Mouse (Mus musculus) heart, postnatal 0 days (tissue): ENCODE data around the gene Cela2a. TPM values are rescaled to one million over a fixed set of nuclear protein-coding genes. Genes with fewer than 3 reads are reported as not detected.
"Not testable (repeated sequence)": the region's sequence is repeated elsewhere in the genome, so short reads cannot be mapped to it uniquely, and the experiment has no call there.

ENCODE experiments used
- ATAC-seq: fragments of 200-750 bp; cut with Nextera tagmentation; 2 replicates; pipeline ENCODE4 v1.8.0; 2017; ENCODE audit warnings: low read depth, moderate number of reproducible peaks, moderate library complexity; ENCODE audit not compliant: insufficient read depth
- DNase-seq: peaks from one replicate; pipeline ENCODE4 v3.0.0-alpha.2; 2016; ENCODE audit warnings: low spot score
- H3K27ac ChIP-seq: fragments of 300-500 bp; sonication (generic); 2 replicates; pipeline ENCODE4 v1.5.1; 2014; ENCODE audit warnings: low read depth, mild to moderate bottlenecking
- H3K27me3 ChIP-seq: fragments of 300-500 bp; sonication (generic); 2 replicates; pipeline ENCODE4 v1.6.1; 2014; ENCODE audit warnings: low read length, mixed read lengths; ENCODE audit not compliant: control insufficient read depth, insufficient read depth
- H3K36me3 ChIP-seq: fragments of 300-500 bp; sonication (generic); replicated peaks from 2 replicates; pipeline ENCODE4 v1.6.1; 2014; ENCODE audit warnings: low read length, mixed read lengths; ENCODE audit not compliant: control insufficient read depth, insufficient read depth
- H3K4me1 ChIP-seq: fragments of 300-500 bp; sonication (generic); 2 replicates; pipeline ENCODE4 v1.6.1; 2014; ENCODE audit warnings: antibody characterized with exemption; ENCODE audit not compliant: control insufficient read depth, insufficient read depth
- H3K4me2 ChIP-seq: fragments of 300-500 bp; sonication (generic); 2 replicates; pipeline ENCODE4 v1.6.1; 2014; ENCODE audit warnings: low read depth, mild to moderate bottlenecking, low read length, moderate library complexity
- H3K4me3 ChIP-seq: fragments of 300-500 bp; sonication (generic); 2 replicates; pipeline ENCODE4 v1.5.1; 2014; ENCODE audit warnings: low read depth, low read length
- H3K9ac ChIP-seq: fragments of 300-500 bp; sonication (generic); replicated peaks from 2 replicates; pipeline ENCODE4 v1.6.1; 2014; ENCODE audit warnings: low read depth, low read length, mixed read lengths
- H3K9me3 ChIP-seq: fragments of 300-500 bp; sonication (generic); replicated peaks from 2 replicates; pipeline ENCODE4 v1.6.1; 2016; ENCODE audit warnings: low read length; ENCODE audit not compliant: control insufficient read depth
- CTCF ChIP-seq: IDR thresholded peaks from 2 replicates; pipeline ENCODE4 v1.5.1; 2016; ENCODE audit warnings: antibody characterized with exemption, control low read depth, low read depth
- EP300 ChIP-seq: IDR thresholded peaks from 2 replicates; pipeline ENCODE4 v1.6.1; 2016; ENCODE audit warnings: antibody characterized with exemption, low read depth
- WGBS: fragments of 180-500 bp; shearing (Covaris S2); extraction: QIAGEN DNeasy Blood & Tissue Kit; methylation state at CpG from one replicate; pipeline ENCODE4 v1.1.7; 2014; 5-methylcytosine and 5-hydroxymethylcytosine counted together
- polyA plus RNA-seq: library from polyadenylated mRNA; unstranded; fragments of >200 nt; fragmentation: Nextera tagmentation; extraction: Ambion mirVana; gene quantifications from 2 replicates; pipeline ENCODE4 v1.2.1, GENCODE M21; 2015
- total RNA-seq: library from RNA; depleted of rRNA; stranded (reverse); fragments of >200 nt; gene quantifications from 2 replicates; pipeline ENCODE4 v1.2.3, GENCODE M21; 2014; ENCODE audit warnings: low replicate concordance

The Cela2a gene
- total and polyA plus RNA-seq, 2 experiments from 2014 or later = 0.20 TPM; not detected in 1

DNA sequence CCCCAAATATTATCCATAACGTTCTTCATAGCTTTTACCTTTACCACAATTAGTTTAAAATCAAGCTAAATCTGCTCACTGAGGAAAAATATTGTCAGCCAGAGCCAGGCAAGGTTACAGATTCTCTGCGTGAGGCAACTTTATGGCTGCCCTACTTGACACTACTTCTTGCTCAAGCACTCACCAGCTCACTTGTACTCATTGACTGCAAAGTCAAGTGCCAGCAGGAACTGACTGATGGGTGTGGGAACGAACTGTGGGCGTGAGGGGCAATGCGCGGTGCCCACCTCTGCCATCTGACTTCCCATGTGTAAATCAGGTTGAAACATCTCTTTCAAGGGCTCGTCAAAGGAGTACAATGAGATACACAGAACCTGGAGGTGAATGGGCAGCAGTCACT, 38.5 kb downstream of the Cela2a start:
- H3K27me3 ChIP-seq = no peaks in the 10 kb centered on the region
- no peak for DNase-seq
- no peak overlapping the region for H3K27ac ChIP-seq
- peaks cover 46% of the 10 kb centered on the region for H3K36me3 ChIP-seq
- ATAC-seq = no peak
- H3K4me1 ChIP-seq = peaks cover 7% of the 10 kb centered on the region
- 86% methylated on average over 7 of the region's 7 CpGs for WGBS
- H3K4me3 ChIP-seq = no peak overlapping the region
- H3K9me3 ChIP-seq = no peaks in the 10 kb centered on the region
- no peak overlapping the region for H3K4me2 ChIP-seq
- no peak overlapping the region for H3K9ac ChIP-seq
- TF ChIP-seq EP300 (no peak), CTCF (no peak)

DNA sequence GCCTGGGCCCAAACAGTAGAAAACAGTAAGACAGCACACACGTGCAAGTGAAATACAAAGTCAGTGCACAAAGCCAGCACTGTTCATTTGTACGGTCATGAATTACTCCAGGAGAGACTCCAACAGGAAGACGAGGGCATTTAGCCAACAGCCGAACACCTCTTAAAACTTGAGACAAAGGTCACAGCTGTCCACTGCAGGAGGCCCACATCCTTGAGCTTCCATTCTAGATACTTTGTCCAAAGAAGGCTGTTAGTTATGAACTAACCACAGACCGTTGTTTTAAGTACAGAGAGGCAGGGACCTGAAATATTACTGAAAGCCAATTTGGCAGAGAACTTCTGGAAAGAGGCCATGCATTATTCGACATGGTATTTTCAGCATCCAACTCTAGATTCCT, 38.9 kb downstream of the Cela2a start:
- 59% methylated on average over 6 of the region's 6 CpGs for WGBS
- TF ChIP-seq EP300 = no peak
- ATAC-seq = no peak
- DNase-seq = no peak
- no peak overlapping the region for H3K4me2 ChIP-seq
- H3K9me3 ChIP-seq = no peaks in the 10 kb centered on the region
- peaks cover 7% of the 10 kb centered on the region for H3K4me1 ChIP-seq
- no peak overlapping the region for H3K4me3 ChIP-seq
- H3K27me3 ChIP-seq = no peaks in the 10 kb centered on the region
- H3K27ac ChIP-seq = no peak overlapping the region
- H3K36me3 ChIP-seq = peaks cover 50% of the 10 kb centered on the region
- H3K9ac ChIP-seq = no peak overlapping the region

GRCm38 (mm10) chr4:141786141-141786540, 39.8 kb downstream of the Cela2a start:
- H3K4me3 ChIP-seq = no peak overlapping the region
- no peaks in the 10 kb centered on the region for H3K9me3 ChIP-seq
- no peak overlapping the region for H3K27ac ChIP-seq
- TF ChIP-seq CTCF (no peak), EP300 (no peak)
- DNase-seq = no peak
- no peak overlapping the region for H3K4me2 ChIP-seq
- 88% methylated on average over 13 of the region's 13 CpGs for WGBS
- peaks cover 59% of the 10 kb centered on the region for H3K36me3 ChIP-seq
- H3K27me3 ChIP-seq = no peaks in the 10 kb centered on the region
- peaks cover 7% of the 10 kb centered on the region for H3K4me1 ChIP-seq
- no peak overlapping the region for H3K9ac ChIP-seq
- no peak for ATAC-seq

DNA sequence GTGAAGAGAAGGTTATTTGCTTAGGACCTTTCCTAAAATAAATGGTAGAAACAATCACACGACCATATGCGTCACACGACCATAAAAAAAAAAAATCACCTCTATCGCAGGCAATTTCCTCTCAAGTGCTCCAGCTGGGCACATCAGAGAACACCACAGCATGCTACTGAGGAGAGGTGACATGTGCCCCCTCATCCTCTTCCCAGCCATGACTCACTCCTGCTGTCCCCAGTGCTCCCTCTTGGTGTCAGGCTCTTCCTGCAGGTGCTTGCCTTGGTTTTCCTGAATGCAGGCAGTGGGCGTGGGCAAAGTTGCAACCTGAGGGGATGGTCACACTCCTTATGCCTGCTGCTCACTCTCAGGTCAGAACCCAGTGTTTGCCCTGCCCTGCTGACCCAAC, 41.1 kb downstream of the Cela2a start:
- Histone ChIP-seq H3K36me3 (peaks cover 71% of the 10 kb centered on the region), H3K27ac (no peak overlapping the region), H3K27me3 (no peaks in the 10 kb centered on the region), H3K9ac (no peak overlapping the region), H3K9me3 (no peaks in the 10 kb centered on the region), H3K4me1 (peaks cover 4% of the 10 kb centered on the region), H3K4me2 (no peak overlapping the region), H3K4me3 (no peak overlapping the region)
- TF ChIP-seq EP300 (no peak), CTCF (0 out of 2 replicates have a peak, but pooled peaks have one; percentile 3)
- ATAC-seq (no peak), DNase-seq (no peak)
- WGBS = 79% methylated on average over 5 of the region's 5 CpGs

DNA sequence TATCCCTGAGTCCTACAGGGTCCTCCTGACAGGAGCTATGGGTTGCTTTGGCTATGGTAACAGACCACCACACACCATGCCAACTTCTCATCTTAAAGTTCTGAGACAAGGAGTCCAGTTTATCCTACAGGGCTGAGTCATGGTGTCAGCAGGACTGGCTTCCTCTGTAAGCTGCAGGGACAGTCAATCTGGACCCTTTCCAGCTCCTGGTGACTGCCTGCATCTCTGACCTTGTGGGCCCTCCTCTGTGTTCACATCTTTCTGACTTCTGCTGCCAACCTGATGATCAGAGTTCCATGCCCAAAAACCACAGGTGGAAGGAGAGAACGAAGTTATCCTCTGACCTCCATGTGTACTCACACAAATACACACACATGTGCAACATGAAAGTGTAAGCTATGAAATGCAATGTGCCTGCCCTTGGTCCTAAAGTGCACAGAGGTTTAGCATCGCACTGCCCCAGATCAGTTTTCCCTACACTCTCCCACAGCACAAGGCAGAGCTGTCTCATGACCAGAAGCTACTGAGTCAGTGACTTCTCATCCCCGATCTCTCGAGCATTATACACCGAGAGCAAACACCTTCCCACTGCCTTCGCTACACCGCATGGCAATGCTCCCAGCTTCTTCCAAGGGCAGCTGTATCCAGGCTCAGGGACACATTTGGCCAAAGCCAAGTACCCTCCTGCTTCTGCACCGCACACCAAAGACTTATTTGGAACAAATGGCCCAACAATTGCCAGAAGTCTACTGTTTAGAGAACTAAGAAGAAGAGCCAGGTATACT, 44.6 kb downstream of the Cela2a start:
- H3K36me3 ChIP-seq = peaks cover 90% of the 10 kb centered on the region
- ATAC-seq (no peak), DNase-seq (no peak)
- no peaks in the 10 kb centered on the region for H3K9me3 ChIP-seq
- no peak overlapping the region for H3K4me2 ChIP-seq
- H3K27ac ChIP-seq = no peak overlapping the region
- TF ChIP-seq CTCF = no peak
- no peak for TF ChIP-seq EP300
- WGBS = 92% methylated on average over 8 of the region's 8 CpGs
- no peaks in the 10 kb centered on the region for H3K27me3 ChIP-seq
- H3K9ac ChIP-seq = no peak overlapping the region
- H3K4me1 ChIP-seq = no peaks in the 10 kb centered on the region
- H3K4me3 ChIP-seq = no peak overlapping the region

- DNase-seq (no peak), ATAC-seq (no peak)
- no peak overlapping the region for H3K4me2 ChIP-seq
- H3K9me3 ChIP-seq = no peaks in the 10 kb centered on the region
- H3K4me3 ChIP-seq = no peak overlapping the region
- no peak overlapping the region for H3K27ac ChIP-seq
- peaks cover 91% of the 10 kb centered on the region for H3K36me3 ChIP-seq
- no peaks in the 10 kb centered on the region for H3K27me3 ChIP-seq
- no peak overlapping the region for H3K9ac ChIP-seq
- no peak for TF ChIP-seq CTCF
- TF ChIP-seq EP300 = no peak
- 70% methylated on average over 8 of the region's 8 CpGs for WGBS
- no peaks in the 10 kb centered on the region for H3K4me1 ChIP-seq
Observed at GRCm38 (mm10) chr4:141779828-141780227, 46.1 kb downstream of the Cela2a start.

DNA sequence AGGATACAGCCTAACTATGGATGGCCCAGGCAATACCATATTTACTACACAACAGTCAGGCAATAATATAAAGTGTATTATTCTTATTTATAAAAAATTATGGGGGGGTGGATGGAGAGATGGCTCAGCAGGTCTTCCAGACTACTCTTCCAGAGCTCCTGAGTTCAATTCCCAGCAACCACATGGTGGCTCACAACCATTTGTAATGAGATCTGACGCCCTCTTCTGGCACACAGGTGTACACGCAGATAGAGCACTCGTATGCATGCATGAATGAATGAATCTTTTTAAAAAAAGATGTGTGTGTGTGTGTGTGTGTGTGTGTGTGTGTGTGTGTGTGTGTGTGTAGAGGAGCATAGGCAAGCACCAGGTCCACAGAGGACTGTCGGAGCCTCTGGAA, 52.9 kb downstream of the Cela2a start:
- not testable (repeated sequence) for H3K9ac ChIP-seq, ATAC-seq, H3K4me1 ChIP-seq, H3K4me2 ChIP-seq, H3K4me3 ChIP-seq, H3K27ac ChIP-seq, H3K9me3 ChIP-seq, H3K27me3 ChIP-seq, DNase-seq
- 84% methylated on average over 4 of the region's 4 CpGs for WGBS
- H3K36me3 ChIP-seq = peaks cover 84% of the 10 kb centered on the region
